Mouse (Mus musculus): ENCODE data around the gene Mast3.

DNA sequence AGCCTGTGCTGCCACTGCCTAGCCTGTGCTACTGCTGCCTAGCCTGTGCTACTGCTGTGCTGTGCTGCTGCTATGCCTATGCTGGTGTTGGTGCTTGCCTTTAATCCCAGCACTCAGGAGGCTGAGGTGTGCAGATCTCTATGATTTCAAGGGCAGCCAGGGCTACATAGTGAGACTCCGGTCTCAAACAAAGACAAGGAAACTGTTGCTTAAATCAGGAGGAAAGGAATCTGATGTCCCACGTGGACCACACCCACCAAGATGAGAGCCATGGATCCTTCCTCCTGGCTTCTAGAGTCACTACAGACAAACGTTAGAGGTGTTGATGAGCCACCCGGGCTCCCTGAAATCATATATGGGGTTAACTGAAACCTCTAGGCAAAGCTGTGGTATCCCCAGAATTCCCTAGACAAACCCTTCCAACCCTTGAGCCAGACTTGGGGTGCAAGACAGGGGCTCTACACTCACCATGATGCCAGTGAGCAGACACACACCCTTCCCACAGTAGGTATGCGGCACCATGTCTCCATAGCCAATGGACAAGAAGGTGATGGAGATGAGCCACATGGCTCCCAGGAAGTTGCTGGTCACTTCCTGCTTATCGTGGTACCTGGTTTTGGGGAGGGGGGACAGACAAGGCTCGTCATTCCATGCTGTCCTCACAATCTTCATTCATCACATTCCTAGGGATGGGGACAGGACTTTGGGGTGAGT, 45.4 kb upstream of the Mast3 start:
- TF ChIP-seq CTCF (IDR thresholded peaks at IDR 0.05; ENCODE audit: borderline replicate concordance, extremely low read depth, insufficient read depth, insufficient read length): no peak
- no peak for TF ChIP-seq POLR2A (IDR thresholded peaks at IDR 0.05; ENCODE audit: borderline replicate concordance, extremely low read depth, insufficient read depth, insufficient read length, poor library complexity, severe bottlenecking)
